Mouse (Mus musculus) thymus, postnatal 4 days (tissue): ENCODE data around the gene Anxa5.
A peak's percentile ranks its signal among the peaks of the same experiment; 100 is the strongest.

ENCODE experiments used
- DNase-seq: peaks from one replicate; pipeline ENCODE4 v3.0.0; 2021

Gene Anxa5

DNA sequence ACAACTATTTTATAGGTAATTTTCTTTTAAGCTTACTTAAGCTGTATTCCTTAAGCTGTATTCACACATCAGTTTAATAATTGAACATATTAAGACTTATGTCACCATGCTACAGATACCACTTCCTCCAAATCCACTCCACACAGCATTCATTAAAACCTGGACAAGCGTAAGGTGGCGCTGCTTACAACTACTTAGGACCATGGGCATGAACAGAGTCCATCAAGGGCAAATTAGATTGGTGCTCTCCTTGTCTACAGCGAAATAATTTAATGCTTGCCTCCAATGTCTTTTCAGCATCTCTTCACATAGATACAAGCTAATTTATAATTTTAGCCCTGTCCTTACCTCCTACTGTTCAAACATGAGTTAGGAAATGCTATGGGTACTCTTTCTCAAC lies 29.7 kb downstream of the Anxa5 start:
- no peak for DNase-seq

DNA sequence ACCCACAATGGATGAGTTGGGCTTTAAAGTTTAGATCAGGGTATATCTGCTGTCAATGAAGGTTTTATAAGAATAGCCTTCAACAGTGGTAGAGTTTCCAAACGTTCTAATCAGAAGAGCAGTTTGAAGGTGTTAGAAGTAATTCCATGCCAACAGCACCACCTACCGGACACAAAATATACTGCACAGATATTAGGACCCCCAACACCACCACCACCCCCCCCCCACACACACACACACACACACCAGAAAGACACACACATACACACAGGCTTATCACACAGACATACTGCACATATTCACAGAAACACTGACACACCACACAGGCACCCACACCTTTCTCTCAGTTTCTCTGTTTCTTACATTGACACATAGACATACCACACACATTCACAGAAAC lies 33.3 kb downstream of the Anxa5 start:
- DNase-seq = peak; percentile 46

DNA sequence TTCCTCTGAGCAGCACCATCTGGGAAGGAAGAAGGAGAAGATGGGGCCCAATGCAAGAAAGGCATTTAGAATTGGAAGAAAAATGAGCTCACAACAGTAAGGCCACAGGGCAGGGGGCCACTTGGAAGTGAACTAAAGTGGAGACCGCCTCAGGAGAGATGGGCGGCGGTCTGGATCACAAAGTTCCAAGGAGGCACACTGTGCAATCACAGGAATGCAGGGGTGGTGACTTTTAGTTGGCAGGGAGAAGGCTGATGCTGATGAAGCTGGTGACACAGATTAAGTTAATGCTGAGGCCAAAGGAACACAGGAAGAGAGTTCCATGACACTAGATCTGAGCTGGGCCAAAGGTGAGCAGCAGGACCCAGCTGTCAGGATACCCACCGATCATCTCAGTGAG lies 35.4 kb downstream of the Anxa5 start:
- DNase-seq = no peak

DNA sequence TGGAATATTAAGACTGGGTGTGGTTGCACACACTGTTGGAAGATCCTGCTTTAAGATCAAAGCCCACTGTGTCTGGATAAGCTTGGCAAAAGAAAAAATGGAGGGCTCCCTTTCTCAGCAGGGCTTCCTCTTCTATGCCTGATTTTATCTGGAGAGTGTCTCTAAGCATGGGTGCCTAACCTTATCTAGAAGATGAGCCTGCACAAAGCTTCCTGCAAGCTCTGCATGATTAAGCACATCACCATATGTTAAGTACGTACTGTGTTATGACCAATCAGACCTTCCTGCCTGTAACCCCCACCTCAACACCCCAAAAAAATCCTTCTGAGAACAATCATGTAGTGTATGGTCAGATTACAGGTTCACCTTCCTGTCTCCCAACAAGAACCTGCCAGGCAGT lies 45.3 kb downstream of the Anxa5 start:
- DNase-seq = no peak

DNA sequence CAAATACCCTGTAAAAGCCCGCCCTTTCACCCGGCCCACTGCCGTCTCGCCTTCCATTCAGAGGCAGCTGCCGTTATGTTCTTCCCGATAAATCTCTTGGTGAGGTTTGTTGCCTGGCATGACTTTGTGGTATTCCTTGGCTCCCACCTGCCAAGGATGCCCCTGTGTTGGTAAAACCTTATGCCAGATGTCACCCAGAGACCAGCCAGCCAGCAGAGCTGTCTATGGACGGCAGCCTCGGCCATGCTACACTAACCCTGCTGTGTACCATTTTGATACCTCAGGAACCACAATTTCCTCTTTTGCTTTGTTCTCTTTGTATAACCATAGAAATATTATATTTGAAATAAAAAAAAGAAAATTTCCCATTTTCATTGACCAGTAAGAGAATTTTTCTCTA lies 48.3 kb downstream of the Anxa5 start:
- DNase-seq = no peak

DNA sequence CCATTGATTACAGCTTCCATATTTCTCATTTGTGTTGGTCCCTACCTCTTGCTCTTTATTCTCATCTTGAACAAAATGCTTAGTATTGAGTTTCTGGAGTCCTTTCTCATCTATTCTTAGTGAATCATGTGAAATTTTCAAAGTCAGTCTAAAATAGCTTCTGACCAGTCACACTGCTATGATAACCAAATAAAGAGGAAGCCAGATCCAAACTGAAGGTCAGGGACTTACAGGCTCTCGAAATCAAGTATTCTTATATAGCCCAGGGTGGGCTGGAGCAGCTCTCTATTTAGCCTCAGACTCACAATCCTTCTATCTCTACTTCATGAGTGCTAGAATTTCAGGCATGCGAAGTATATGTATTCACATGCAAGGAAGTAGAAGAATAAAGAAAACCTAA lies 66.2 kb downstream of the Anxa5 start:
- DNase-seq = no peak

DNA sequence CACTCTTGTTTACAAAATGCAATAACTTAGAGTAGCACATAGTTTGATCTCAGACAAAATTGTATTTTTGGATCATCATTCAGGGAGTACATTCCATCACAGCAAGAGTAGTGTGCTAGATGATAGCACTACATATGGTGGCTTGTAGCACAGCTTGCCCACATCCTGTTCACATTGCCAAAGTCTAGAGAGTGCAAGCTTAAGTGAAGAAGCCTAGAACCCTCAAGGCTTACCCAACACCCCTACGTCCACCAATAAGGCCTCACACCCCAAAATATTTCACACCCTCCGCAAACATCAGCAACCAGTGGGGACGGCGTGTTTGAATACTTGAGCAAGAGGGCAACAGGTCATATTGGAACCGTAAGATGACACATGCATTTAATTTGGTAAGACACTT lies 68.7 kb downstream of the Anxa5 start:
- no peak for DNase-seq

DNA sequence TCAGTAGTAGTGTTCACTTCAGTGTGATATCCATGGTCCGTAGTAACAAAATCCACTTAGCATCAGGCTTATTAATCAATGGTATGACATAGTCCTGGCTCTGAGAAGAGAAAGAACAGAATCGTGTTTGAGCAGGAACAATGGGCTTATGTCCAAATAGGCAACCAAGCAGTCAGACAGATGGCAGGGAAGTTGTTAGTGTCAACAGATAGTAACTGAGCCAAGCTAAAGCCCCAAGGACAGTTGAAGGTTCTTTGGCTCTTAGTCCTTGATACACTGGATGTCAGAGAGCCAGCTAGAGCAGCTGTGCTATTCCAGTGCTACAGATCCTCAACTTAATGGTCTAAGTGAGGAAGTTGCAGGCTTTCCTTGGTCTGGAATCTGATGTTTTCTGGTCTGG lies 69.4 kb downstream of the Anxa5 start:
- no peak for DNase-seq

DNA sequence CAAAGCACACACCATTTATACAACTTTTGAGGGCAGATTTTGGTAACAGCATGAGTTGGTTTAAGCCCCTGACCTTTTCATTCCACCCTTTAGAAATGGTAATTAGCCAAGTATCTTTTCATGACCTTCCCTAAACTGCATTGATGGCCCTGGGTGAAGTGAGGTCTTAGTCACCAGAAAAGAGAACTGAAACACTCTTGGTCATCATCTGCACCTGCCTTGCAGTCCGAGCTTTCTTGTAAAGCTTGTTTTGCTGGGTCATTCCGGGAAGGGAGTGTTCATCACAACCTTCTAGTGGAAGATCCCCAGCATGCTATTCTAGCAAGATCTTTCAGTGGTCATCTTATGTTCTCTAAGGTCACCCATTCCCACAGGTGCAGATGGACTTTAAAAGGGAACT lies 73.8 kb downstream of the Anxa5 start:
- no peak for DNase-seq

DNA sequence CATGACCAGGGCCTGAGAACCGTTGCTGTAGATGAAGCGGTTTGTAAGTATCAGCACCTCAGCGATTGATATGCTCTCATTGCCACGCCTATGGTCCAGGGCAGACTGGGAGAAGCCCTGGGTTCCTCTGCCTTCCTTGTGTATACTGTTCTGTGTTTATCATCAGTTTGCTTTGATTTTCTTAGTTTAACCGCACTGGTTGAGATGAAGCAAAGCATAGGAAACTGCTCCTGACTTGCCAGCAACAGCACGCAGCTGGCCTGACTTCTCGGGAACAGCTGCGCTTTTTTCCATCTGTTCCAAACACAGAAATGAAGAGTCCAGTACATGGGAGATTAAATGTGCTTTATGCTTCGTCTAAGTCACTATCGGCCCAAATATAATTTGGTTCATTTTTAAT lies 75.0 kb downstream of the Anxa5 start:
- no peak for DNase-seq
